Mouse (Mus musculus) limb, embryonic 12.5 days (tissue): ENCODE results near the gene Nanos1. TPM values are rescaled to one million over a fixed set of nuclear protein-coding genes. Genes with fewer than 3 reads are reported as not detected.

Experiments
- ATAC-seq: fragments of 200-750 bp; cut with Nextera tagmentation; 2 replicates; pipeline ENCODE4 v1.8.0; 2017; ENCODE audit warnings: low read depth, moderate TSS enrichment; ENCODE audit not compliant: insufficient number of reproducible peaks, insufficient read depth, low FRiP score, low TSS enrichment
- H3K27ac ChIP-seq: fragments of 300-500 bp; sonication (generic); 2 replicates; pipeline ENCODE4 v1.5.1; 2016; ENCODE audit warnings: mild to moderate bottlenecking, moderate library complexity
- H3K27me3 ChIP-seq: fragments of 300-500 bp; sonication (generic); 2 replicates; pipeline ENCODE4 v1.6.1; 2016; ENCODE audit warnings: mild to moderate bottlenecking, moderate library complexity
- H3K36me3 ChIP-seq: fragments of 300-500 bp; sonication (generic); 2 replicates; pipeline ENCODE4 v1.6.1; 2016; ENCODE audit warnings: mild to moderate bottlenecking, moderate library complexity
- H3K4me1 ChIP-seq: fragments of 300-500 bp; sonication (generic); replicated peaks from 2 replicates; pipeline ENCODE4 v1.6.1; 2016
- H3K4me2 ChIP-seq: fragments of 300-500 bp; sonication (generic); 2 replicates; pipeline ENCODE4 v1.6.1; 2016; ENCODE audit warnings: mild to moderate bottlenecking, moderate library complexity
- H3K4me3 ChIP-seq: fragments of 300-500 bp; sonication (generic); replicated peaks from 2 replicates; pipeline ENCODE4 v1.5.1; 2016; ENCODE audit warnings: mild to moderate bottlenecking
- H3K9ac ChIP-seq: fragments of 300-500 bp; sonication (generic); replicated peaks from 2 replicates; pipeline ENCODE4 v1.6.1; 2016; ENCODE audit warnings: mild to moderate bottlenecking, moderate library complexity
- H3K9me3 ChIP-seq: fragments of 300-500 bp; sonication (generic); 2 replicates; pipeline ENCODE4 v1.6.1; 2016; ENCODE audit warnings: mild to moderate bottlenecking, moderate library complexity
- WGBS: fragments of 180-500 bp; shearing (Covaris S2); methylation state at CpG from one replicate; pipeline ENCODE4 v1.1.7; 2016; 5-methylcytosine and 5-hydroxymethylcytosine counted together
- polyA plus RNA-seq: library from polyadenylated mRNA; unstranded; fragments of >200 nt; fragmentation: Nextera tagmentation; extraction: Ambion mirVana; gene quantifications from 2 replicates; pipeline ENCODE4 v1.2.1, GENCODE M21; 2016

Gene Nanos1
- polyA plus RNA-seq, 1 experiment from 2014 or later = 1.9 TPM

DNA sequence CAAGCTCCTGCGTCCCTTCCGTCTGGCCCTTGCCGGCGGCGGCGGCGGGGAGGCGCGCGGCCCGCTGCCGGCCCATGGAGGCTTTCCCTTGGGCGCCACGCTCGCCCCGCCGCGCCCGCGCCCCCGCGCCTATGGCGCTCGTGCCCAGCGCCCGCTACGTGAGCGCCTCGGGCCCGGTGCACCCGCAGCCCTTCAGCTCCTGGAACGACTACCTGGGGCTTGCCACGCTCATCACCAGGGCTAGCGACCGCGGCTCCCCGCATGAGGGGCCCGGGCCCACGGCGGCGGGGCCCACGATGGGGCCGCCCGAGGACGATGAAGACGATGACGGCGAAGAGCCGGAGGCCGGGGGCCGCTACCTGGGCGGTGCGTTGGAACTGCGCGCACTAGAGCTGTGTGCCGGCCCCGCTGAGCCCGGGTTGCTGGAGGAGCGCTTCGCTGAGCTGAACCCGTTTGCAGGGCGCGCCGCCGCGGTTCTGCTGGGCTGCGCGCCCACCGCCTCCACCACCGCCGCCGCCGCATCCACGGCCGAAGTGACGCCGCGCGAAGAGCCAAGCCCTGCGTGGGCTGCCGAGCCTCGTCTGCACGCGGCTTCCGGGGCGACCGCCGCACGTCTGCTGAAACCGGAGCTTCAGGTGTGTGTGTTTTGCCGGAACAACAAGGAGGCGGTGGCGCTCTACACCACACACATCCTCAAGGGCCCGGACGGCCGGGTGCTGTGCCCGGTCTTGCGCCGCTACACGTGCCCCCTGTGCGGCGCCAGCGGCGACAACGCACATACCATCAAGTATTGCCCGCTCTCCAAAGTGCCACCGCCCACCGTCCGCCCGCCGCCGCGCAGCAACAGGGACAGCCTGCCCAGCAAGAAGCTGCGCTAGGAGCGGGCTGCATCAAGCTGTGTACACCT, 658 bp downstream of the Nanos1 start:
- under 1% methylated on average over 103 of the region's 115 CpGs for WGBS
- Histone ChIP-seq H3K27me3 (peaks cover 22% of the 10 kb centered on the region), H3K4me3 (peak overlapping the region; percentile 75), H3K9me3 (no peaks in the 10 kb centered on the region), H3K4me2 (peak overlapping the region; percentile 99), H3K4me1 (peaks cover 12% of the 10 kb centered on the region), H3K36me3 (peaks cover 7% of the 10 kb centered on the region), H3K27ac (peak overlapping the region; percentile 64), H3K9ac (peak overlapping the region; percentile 66)
- ATAC-seq = peak; percentile 50

DNA sequence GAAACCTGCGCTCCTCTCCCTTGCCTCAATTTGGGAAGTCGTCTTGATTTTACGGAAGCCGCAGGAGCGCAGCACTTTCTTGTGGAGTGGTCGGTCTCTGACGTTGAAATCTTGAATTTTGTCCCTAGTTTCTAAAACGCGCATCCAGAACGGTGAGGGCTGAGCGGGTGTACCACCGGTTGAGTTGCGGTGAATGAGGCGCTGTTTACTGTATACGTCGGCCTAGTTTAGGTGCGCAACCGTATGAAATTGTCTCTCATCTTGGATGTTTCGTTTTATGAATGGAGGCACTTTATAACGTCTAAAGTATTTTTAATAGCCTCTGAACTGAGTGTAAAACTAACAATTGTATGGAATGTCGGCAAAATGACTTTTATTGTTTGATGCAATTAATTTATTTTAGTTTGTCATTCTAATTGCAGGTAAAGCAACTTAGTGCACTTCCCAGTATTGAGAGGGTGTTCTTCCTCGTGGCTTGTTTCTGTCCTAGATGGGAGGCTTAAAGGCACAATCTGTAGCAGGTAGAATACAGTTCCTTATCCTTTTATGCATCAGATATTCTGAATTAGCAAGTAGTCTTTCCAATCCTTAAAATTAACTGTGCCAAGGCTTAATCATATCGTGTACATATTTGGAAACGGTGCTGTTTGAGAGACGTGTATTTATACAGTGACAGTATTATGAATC, 1.5 kb downstream of the Nanos1 start:
- peaks cover 11% of the 10 kb centered on the region for H3K36me3 ChIP-seq
- peak overlapping the region; percentile 99 for H3K4me2 ChIP-seq
- H3K4me3 ChIP-seq = peak overlapping the region; percentile 75
- peak overlapping the region; percentile 66; the same call in 1 of the 2 replicates for H3K9ac ChIP-seq
- H3K4me1 ChIP-seq = peaks cover 12% of the 10 kb centered on the region
- no peaks in the 10 kb centered on the region for H3K9me3 ChIP-seq
- H3K27ac ChIP-seq = no peak overlapping the region
- WGBS = 6% methylated on average over 25 of the region's 25 CpGs
- peaks cover 22% of the 10 kb centered on the region for H3K27me3 ChIP-seq
- no peak for ATAC-seq

DNA sequence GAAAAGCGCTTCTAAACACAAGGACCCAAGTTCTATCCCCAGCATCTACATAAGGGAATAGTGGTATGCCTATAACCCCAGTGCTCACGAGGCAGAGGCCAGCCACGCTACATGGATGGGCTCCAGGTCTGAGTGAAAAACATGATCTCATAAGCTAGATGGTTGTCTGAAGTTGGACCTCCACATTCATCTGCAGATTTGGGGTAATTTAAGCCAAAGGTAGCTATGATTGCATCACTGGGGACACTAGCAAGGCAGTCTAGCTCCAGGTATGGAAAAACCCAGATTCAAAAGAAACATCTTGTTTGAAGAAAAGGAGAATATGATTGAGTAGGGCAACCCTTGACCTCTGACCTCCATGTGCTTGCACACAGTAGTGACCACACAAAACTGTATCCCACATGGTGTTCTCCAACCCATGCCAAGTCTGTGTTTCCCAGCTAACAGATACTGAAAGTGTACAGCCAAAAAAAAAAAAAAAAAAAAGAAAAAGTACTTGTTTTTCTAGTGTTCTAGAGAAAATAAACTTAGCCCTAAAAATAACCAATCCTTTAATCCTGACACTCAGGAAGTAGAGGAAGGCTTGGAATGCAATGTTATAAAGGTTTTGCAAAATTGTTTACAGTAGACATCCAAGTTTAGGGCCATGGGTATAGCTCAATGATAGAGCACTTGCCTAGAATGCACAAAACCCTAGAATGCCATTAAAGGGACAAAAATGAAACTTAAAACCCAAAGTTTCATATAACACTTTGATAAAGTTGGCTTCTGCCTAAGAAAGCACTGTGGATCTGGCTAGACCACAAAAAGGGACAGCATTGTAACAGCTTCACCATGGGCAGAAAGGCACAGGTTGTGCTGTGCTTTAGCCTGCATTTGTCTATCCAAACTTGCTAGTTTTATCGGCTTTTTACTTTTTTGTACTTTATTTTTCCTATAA, 3.4 kb downstream of the Nanos1 start:
- no peak overlapping the region for H3K4me2 ChIP-seq
- no peak overlapping the region for H3K4me3 ChIP-seq
- ATAC-seq = no peak
- peaks cover 22% of the 10 kb centered on the region for H3K27me3 ChIP-seq
- H3K27ac ChIP-seq = no peak overlapping the region
- H3K9ac ChIP-seq = no peak overlapping the region
- WGBS = 75% methylated on average over 4 of the region's 4 CpGs
- H3K9me3 ChIP-seq = no peaks in the 10 kb centered on the region
- H3K4me1 ChIP-seq = peaks cover 12% of the 10 kb centered on the region
- H3K36me3 ChIP-seq = peaks cover 31% of the 10 kb centered on the region

DNA sequence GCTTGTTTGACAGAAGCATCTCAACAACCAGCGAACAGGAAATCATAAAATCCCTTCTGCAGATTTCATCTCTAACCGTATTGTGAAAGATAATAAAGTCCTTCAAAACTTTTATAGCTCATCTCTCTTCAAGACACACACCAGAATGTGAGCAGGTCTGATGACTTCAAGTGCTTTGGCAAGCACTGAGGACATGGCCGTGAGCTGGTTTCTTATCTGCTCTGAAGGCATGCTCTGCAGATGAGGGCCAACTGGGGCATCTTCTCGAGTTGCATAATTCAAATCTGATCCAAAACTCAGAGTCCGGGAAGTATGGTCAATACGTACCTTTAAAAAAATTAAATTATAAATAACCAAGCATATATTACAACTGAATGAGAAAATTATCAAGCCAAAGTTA, 17.6 kb downstream of the Nanos1 start:
- Histone ChIP-seq H3K9me3 (no peaks in the 10 kb centered on the region), H3K4me3 (no peak overlapping the region), H3K4me1 (no peaks in the 10 kb centered on the region), H3K4me2 (no peak overlapping the region), H3K36me3 (peaks cover 86% of the 10 kb centered on the region), H3K27ac (no peak overlapping the region), H3K9ac (no peak overlapping the region), H3K27me3 (no peaks in the 10 kb centered on the region)
- ATAC-seq = no peak
- 92% methylated on average over 6 of the region's 6 CpGs for WGBS

DNA sequence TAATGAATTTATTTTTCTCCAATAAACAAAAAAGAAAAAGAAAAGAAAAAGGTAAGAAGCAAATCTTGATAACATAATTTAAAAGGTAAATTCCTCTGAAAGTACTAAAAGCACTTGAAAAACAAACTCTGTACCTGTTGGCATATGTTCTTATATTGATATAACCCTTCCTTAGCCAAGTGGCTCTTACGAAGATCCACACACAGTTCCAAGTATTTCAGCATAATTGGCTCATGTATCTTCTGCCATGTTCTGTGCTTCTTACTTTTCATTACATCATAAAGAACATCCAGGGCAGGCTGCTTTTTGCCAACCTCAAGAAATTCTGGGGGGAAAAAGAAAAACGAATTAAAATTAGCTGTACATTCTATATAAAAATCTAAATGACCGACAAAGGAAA, 26.2 kb downstream of the Nanos1 start:
- peaks cover 45% of the 10 kb centered on the region for H3K36me3 ChIP-seq
- WGBS = 93% methylated on average over 3 of the region's 3 CpGs
- ATAC-seq = no peak

DNA sequence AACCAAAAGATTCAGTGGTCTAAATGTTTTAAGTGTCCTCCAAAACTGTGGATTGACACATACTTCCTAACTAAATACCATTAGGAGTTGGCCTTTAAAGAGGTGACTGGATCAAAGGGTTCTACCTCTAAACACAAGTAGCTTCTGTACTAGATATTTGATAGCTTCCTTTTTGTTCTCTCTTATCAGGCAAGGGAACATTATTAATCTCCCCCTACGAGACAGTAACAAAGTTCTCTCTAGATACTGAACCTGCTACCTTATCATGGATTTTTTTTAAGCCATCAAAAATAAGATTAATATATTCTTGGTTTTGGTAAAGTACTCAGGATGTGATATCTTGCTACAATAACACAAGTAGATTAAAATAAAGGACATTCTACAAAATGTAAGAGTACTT, 28.9 kb downstream of the Nanos1 start:
- no peak for ATAC-seq
- 72% methylated on average over 1 of the region's 1 CpGs for WGBS
- peaks cover 25% of the 10 kb centered on the region for H3K36me3 ChIP-seq

More for the DNA sequence above, 26.2 kb downstream of the Nanos1 start:
- Histone ChIP-seq H3K4me1 (peaks cover 10% of the 10 kb centered on the region), H3K27ac (no peak overlapping the region), H3K9ac (no peak overlapping the region), H3K27me3 (no peaks in the 10 kb centered on the region), H3K4me3 (no peak overlapping the region), H3K4me2 (no peak overlapping the region), H3K9me3 (no peaks in the 10 kb centered on the region)

DNA sequence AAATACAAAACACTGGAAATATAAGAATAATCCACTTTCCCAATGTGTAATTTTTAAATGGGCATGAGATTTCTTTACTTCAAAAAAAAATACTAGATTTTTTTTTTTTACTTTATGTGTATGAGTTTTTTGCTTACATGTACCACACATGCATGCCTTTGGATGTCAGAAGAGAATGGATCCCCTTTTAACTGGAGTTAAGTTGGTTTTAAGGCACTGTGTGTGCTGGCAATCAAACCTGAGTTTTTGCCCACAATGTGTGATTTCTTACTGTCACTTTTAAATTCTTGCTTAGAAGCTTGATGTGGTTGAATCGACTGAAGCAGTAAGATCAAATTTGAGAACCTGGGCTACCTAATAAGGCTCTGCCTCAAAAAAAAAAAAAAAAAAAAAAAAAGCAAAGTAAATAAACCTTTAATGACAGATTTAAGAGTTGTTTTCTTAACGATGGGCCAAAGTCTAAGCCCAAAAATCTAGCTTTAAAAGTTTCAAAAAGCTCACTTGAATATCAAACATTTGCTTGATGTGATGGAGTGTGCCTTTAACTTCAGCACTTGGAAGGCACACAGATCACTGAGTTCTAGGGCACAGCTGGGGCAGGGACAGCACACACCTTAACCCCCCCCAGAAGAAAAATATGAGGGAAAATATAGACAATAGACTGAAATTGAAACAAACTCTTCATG, 31.8 kb downstream of the Nanos1 start:
- no peak overlapping the region for H3K9ac ChIP-seq
- H3K36me3 ChIP-seq = peaks cover 7% of the 10 kb centered on the region; the same call in 1 of the 2 replicates
- H3K27ac ChIP-seq = no peak overlapping the region
- H3K4me3 ChIP-seq = no peak overlapping the region; the same call in 1 of the 2 replicates
- H3K27me3 ChIP-seq = no peaks in the 10 kb centered on the region
- WGBS = 38% methylated on average over 2 of the region's 2 CpGs
- H3K4me2 ChIP-seq = peak overlapping the region; percentile 71
- no peaks in the 10 kb centered on the region for H3K9me3 ChIP-seq
- peaks cover 21% of the 10 kb centered on the region for H3K4me1 ChIP-seq
- ATAC-seq = no peak

More for the DNA sequence above, 28.9 kb downstream of the Nanos1 start:
- Histone ChIP-seq H3K27ac (no peak overlapping the region), H3K4me1 (peaks cover 21% of the 10 kb centered on the region), H3K4me2 (no peak overlapping the region), H3K9ac (no peak overlapping the region), H3K27me3 (no peaks in the 10 kb centered on the region), H3K4me3 (no peak overlapping the region), H3K9me3 (no peaks in the 10 kb centered on the region)

DNA sequence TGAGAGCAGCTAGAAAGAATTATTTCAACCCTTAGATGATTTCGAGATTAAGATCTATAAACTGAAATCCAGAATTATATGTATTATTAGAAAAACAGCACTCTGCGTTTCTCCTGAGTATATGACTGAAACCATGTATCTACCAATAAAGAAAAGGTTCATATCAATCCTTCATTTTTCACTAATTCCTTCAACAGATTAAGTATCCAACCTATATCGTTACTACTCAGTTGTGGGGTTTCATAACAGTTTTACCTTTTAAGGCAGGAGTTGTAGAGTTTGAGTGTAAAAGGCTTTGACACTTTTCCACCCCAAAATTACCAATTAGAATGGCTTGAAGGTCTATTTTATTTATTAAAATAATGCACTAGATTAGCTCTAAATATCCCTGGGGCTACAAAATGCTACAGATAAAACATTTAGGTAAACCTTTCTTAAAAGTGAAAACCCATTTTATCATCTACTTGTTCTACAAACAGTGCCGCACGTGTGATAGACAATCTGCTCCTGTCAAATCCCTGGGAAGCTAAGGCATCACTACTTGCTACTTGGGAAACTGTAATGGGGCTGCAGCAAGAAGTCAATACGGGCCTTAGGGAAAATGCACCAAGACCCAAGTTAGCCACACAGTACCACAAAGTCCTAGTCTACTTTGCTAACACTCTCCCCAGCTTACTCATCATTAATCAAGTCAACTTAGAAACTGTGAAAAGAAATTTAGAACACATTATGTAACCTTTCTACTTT, 32.6 kb downstream of the Nanos1 start:
- Histone ChIP-seq H3K9me3 (no peaks in the 10 kb centered on the region), H3K4me3 (peak overlapping the region; percentile 99), H3K4me2 (peak overlapping the region; percentile 71), H3K27ac (no peak overlapping the region), H3K27me3 (no peaks in the 10 kb centered on the region), H3K36me3 (peaks cover 7% of the 10 kb centered on the region; the same call in 1 of the 2 replicates), H3K4me1 (peaks cover 21% of the 10 kb centered on the region), H3K9ac (0 out of 2 replicates have a peak overlapping the region, but pooled peaks have one; percentile 4)
- ATAC-seq = no peak
- WGBS = 56% methylated on average over 6 of the region's 6 CpGs

DNA sequence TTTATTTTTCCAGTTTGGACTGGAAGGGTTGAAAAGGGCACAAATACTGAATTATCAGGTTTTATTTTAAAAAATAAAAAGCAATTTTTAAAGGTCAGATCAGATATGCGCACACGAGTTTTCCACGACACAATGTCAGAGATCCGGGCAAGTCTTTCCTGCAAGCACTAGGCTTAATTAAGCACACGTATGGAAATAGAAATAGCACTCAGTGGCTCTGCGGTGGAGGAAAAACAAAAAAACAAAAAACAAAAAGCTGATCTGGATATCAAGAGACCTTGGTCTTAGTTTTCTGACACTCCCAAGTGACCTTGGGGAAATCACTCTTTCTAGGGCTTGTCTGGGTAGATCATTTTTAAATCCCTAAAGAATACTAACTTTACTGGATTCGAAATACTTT, 33.7 kb downstream of the Nanos1 start:
- Histone ChIP-seq H3K9ac (peak overlapping the region; percentile 99), H3K27ac (peak overlapping the region; percentile 98), H3K4me1 (peaks cover 21% of the 10 kb centered on the region), H3K4me2 (peak overlapping the region; percentile 71), H3K9me3 (no peaks in the 10 kb centered on the region), H3K36me3 (peaks cover under 1% of the 10 kb centered on the region; the same call in 1 of the 2 replicates), H3K4me3 (peak overlapping the region; percentile 99), H3K27me3 (no peaks in the 10 kb centered on the region)
- WGBS = 1% methylated on average over 7 of the region's 7 CpGs
- no peak for ATAC-seq
